Comparison of ENCODE assay signal across 11 mouse cellular contexts in genomic region chr11:18963202-18964136, GRCm38 (mm10). TPM values are rescaled to one million over a fixed set of nuclear protein-coding genes. Genes with fewer than 3 reads are reported as not detected.
DNase-seq lines count a peak whose midpoint lies in the region; ATAC-seq and TF ChIP-seq lines count a peak whose summit lies in the region.
"Had no signal": no experiment of that assay in that cellular context is flagged by ENCODE, and none has a peak within 500 bp of the region (broad histone marks: within the 10 kb centered on the region; RNA-seq: fewer than 3 reads in every experiment).

No protein-coding gene starts in this region.

- no peak for DNase-seq in hindbrain, embryonic 10.5 days (ENCODE audit: low spot score)
- DNase-seq in MEL (ENCODE audit: low read depth, low spot score), result peak; percentile 85
- peak; percentile 45 for DNase-seq in embryo, embryonic 11 days
- DNase-seq in spleen, adult 12 weeks (ENCODE audit: low spot score), result no peak
- no peak for DNase-seq in urinary bladder, postnatal 4 days (ENCODE audit: low spot score in 2 of 2)
- no peak for DNase-seq in layer of hippocampus, postnatal 10 days (ENCODE audit: low spot score in 2 of 2)

- H3K27me3 ChIP-seq in hindbrain, embryonic 13.5 days, result no peaks in the 10 kb centered on the region
- H3K27me3 ChIP-seq in hindbrain, embryonic 10.5 days (ENCODE audit: insufficient read depth, poor library complexity, severe bottlenecking), result no peaks in the 10 kb centered on the region
- H3K27me3 ChIP-seq in MEL (ENCODE audit: control insufficient read depth in 1 of 2, insufficient read depth in 2 of 2, low read length in 2 of 2), result no peaks in the 10 kb centered on the region
- no peaks in the 10 kb centered on the region for H3K27me3 ChIP-seq in lung, embryonic 16.5 days (ENCODE audit: control insufficient read depth, insufficient read depth, low read depth, low read length)
- H3K27me3 ChIP-seq: embryonic facial prominence, embryonic 15.5 days; limb, embryonic 15.5 days had no signal

- H3K79me2 ChIP-seq in MEL (ENCODE audit: control insufficient read depth, insufficient read depth, low read length, poor library complexity), result no peaks in the 10 kb centered on the region; the same call in 1 of the 2 replicates

- no peak; the same call in 1 of the 2 replicates for ATAC-seq in hindbrain, embryonic 13.5 days (ENCODE audit: low FRiP score)
- peak; percentile 35 for ATAC-seq in lung, embryonic 16.5 days (ENCODE audit: low read depth)
- ATAC-seq: intestine, embryonic 16.5 days had no signal

- H3K9ac ChIP-seq in hindbrain, embryonic 13.5 days, result no peak overlapping the region
- peak overlapping the region; percentile 33 for H3K9ac ChIP-seq in MEL (ENCODE audit: control insufficient read depth, low read depth, low read length, poor library complexity, severe bottlenecking)
- no peak overlapping the region for H3K9ac ChIP-seq in lung, embryonic 16.5 days (ENCODE audit: low read length)
- H3K9ac ChIP-seq: embryonic facial prominence, embryonic 15.5 days; limb, embryonic 15.5 days had no signal

- WGBS in hindbrain, embryonic 13.5 days, result 65% methylated on average over 15 of the region's 15 CpGs
- 63% methylated on average over 15 of the region's 15 CpGs for WGBS in hindbrain, embryonic 10.5 days
- WGBS in lung, embryonic 16.5 days, result 37% methylated on average over 15 of the region's 15 CpGs

- peak overlapping the region; percentile 35; the same call in 1 of the 2 replicates for H3K27ac ChIP-seq in hindbrain, embryonic 13.5 days
- H3K27ac ChIP-seq in hindbrain, embryonic 10.5 days, result no peak overlapping the region
- peak overlapping the region; percentile 73 for H3K27ac ChIP-seq in MEL (ENCODE audit: control insufficient read depth, low read depth, low read length)
- peak overlapping the region; percentile 19 for H3K27ac ChIP-seq in lung, embryonic 16.5 days (ENCODE audit: low read length)
- H3K27ac ChIP-seq: embryonic facial prominence, embryonic 15.5 days; limb, embryonic 15.5 days had no signal

- TF ChIP-seq EP300 in MEL (IDR thresholded peaks at IDR 0.05; ENCODE audit: low read depth in 1 of 2, low read length in 2 of 2), result peak; percentile 93 to 95

- H3K4me2 ChIP-seq in hindbrain, embryonic 13.5 days, result no peak overlapping the region
- no peak overlapping the region for H3K4me2 ChIP-seq in lung, embryonic 16.5 days (ENCODE audit: low read depth, low read length)
- H3K4me2 ChIP-seq: embryonic facial prominence, embryonic 15.5 days; limb, embryonic 15.5 days had no signal

- no peak for TF ChIP-seq CTCF in MEL (IDR thresholded peaks at IDR 0.05 in 2 of 3, conservative IDR thresholded peaks at IDR 0.05 in 1 of 3; ENCODE audit: control insufficient read depth in 1 of 3, insufficient read depth in 1 of 3, low read depth in 2 of 3, low read length in 3 of 3, poor library complexity in 1 of 3, severe bottlenecking in 1 of 3)

- no peak for TF ChIP-seq RAD21 in MEL (IDR thresholded peaks at IDR 0.05; ENCODE audit: low read depth, low read length)

- H3K4me3 ChIP-seq in hindbrain, embryonic 13.5 days, result no peak overlapping the region
- no peak overlapping the region for H3K4me3 ChIP-seq in hindbrain, embryonic 10.5 days
- H3K4me3 ChIP-seq in MEL (ENCODE audit: control insufficient read depth in 1 of 2, insufficient read depth in 1 of 2, low read depth in 2 of 2, low read length in 2 of 2), result peak overlapping the region; percentile 5 to 14; a peak in 2 of 4 replicates
- no peak overlapping the region for H3K4me3 ChIP-seq in lung, embryonic 16.5 days (ENCODE audit: low read length)
- H3K4me3 ChIP-seq: embryonic facial prominence, embryonic 15.5 days; limb, embryonic 15.5 days had no signal

- TF ChIP-seq POLR2A in MEL (IDR thresholded peaks at IDR 0.05; ENCODE audit: control insufficient read depth in 1 of 2, insufficient read depth in 1 of 2, low read depth in 1 of 2, low read length in 2 of 2, poor library complexity in 1 of 2), result no peak

- H3K36me3 ChIP-seq in hindbrain, embryonic 13.5 days, result peaks cover 4% of the 10 kb centered on the region; the same call in 1 of the 2 replicates
- peaks cover 30% of the 10 kb centered on the region for H3K36me3 ChIP-seq in hindbrain, embryonic 10.5 days
- H3K36me3 ChIP-seq in MEL (ENCODE audit: control insufficient read depth in 1 of 2, insufficient read depth in 2 of 2, low read length in 2 of 2), result peaks cover 0 to 45% of the 10 kb centered on the region in 2 experiments; a peak in 2 of 4 replicates
- H3K36me3 ChIP-seq in lung, embryonic 16.5 days (ENCODE audit: control insufficient read depth, insufficient read depth, low read length), result no peaks in the 10 kb centered on the region
- H3K36me3 ChIP-seq: embryonic facial prominence, embryonic 15.5 days; limb, embryonic 15.5 days had no signal

- no peaks in the 10 kb centered on the region for H3K9me3 ChIP-seq in hindbrain, embryonic 13.5 days
- no peaks in the 10 kb centered on the region for H3K9me3 ChIP-seq in hindbrain, embryonic 10.5 days
- H3K9me3 ChIP-seq in MEL (replicated peaks; ENCODE audit: insufficient read depth, low read length), result no peaks in the 10 kb centered on the region
- no peaks in the 10 kb centered on the region for H3K9me3 ChIP-seq in lung, embryonic 16.5 days (ENCODE audit: control insufficient read depth, low read length)
- H3K9me3 ChIP-seq: embryonic facial prominence, embryonic 15.5 days; limb, embryonic 15.5 days had no signal

- peaks cover 53% of the 10 kb centered on the region for H3K4me1 ChIP-seq in hindbrain, embryonic 13.5 days (replicated peaks)
- peaks cover 41% of the 10 kb centered on the region for H3K4me1 ChIP-seq in hindbrain, embryonic 10.5 days (replicated peaks)
- peaks cover 26 to 35% of the 10 kb centered on the region in 2 experiments for H3K4me1 ChIP-seq in MEL (ENCODE audit: control insufficient read depth in 1 of 2, insufficient read depth in 2 of 2, low read length in 2 of 2)
- peaks cover 36% of the 10 kb centered on the region for H3K4me1 ChIP-seq in lung, embryonic 16.5 days (replicated peaks; ENCODE audit: control insufficient read depth, insufficient read depth, low read length)

TF ChIP-seq in MEL, 35 proteins besides CTCF, POLR2A, EP300 and RAD21 (continues in another document):
- TF ChIP-seq KAT2A (conservative IDR thresholded peaks at IDR 0.05; ENCODE audit: low read depth, low read length) (no peak; the same call in 1 of the 2 replicates), USF2 (IDR thresholded peaks at IDR 0.05; ENCODE audit: borderline replicate concordance in 1 of 2, insufficient read depth in 1 of 2, low read depth in 1 of 2, low read length in 2 of 2) (no peak), JUND (IDR thresholded peaks at IDR 0.05; ENCODE audit: low read depth, low read length) (0 out of 2 replicates have a peak, but pooled peaks have one; percentile 61), POLR2AphosphoS2 (IDR thresholded peaks at IDR 0.05; ENCODE audit: low read length) (no peak), E2F4 (IDR thresholded peaks at IDR 0.05; ENCODE audit: borderline replicate concordance, low read depth, low read length) (no peak), USF1 (IDR thresholded peaks at IDR 0.05; ENCODE audit: low read depth, low read length) (no peak), TCF12 (IDR thresholded peaks at IDR 0.05; ENCODE audit: low read depth, low read length) (peak; percentile 93), MAZ (IDR thresholded peaks at IDR 0.05; ENCODE audit: low read depth, low read length) (peak; percentile 56; the same call in 1 of the 2 replicates), ETS1 (IDR thresholded peaks at IDR 0.05; ENCODE audit: low read depth, low read length) (peak; percentile 95), MEF2A (IDR thresholded peaks at IDR 0.05; ENCODE audit: extremely low read depth, insufficient replicate concordance, low read depth, low read length, poor library complexity, severe bottlenecking) (peak; percentile 90), MXI1 (IDR thresholded peaks at IDR 0.05; ENCODE audit: low read depth, low read length) (peak; percentile 38; the same call in 1 of the 2 replicates), ZNF384 (IDR thresholded peaks at IDR 0.05; ENCODE audit: low read depth, low read length) (peak; percentile 90), HCFC1 (IDR thresholded peaks at IDR 0.05; ENCODE audit: low read depth, low read length) (0 out of 2 replicates have a peak, but pooled peaks have one; percentile 47), MAFK (IDR thresholded peaks at IDR 0.05; ENCODE audit: borderline replicate concordance, low read depth, low read length) (0 out of 2 replicates have a peak, but pooled peaks have one; percentile 40), POLR2AphosphoS5 (IDR thresholded peaks at IDR 0.05; ENCODE audit: borderline replicate concordance, low read depth, low read length) (no peak), MYB (IDR thresholded peaks at IDR 0.05; ENCODE audit: low read depth, low read length) (peak; percentile 69; the same call in 1 of the 2 replicates), SIN3A (IDR thresholded peaks at IDR 0.05; ENCODE audit: low read length) (peak; percentile 83), ELF1 (IDR thresholded peaks at IDR 0.05; ENCODE audit: low read depth, low read length) (0 out of 2 replicates have a peak, but pooled peaks have one; percentile 43), UBTF (IDR thresholded peaks at IDR 0.05; ENCODE audit: borderline replicate concordance, insufficient read depth, low read depth, low read length) (no peak), MYC (IDR thresholded peaks at IDR 0.05; ENCODE audit: low read depth, low read length) (peak; percentile 76), NELFE (IDR thresholded peaks at IDR 0.05; ENCODE audit: low read depth, low read length) (no peak), SMC3 (IDR thresholded peaks at IDR 0.05; ENCODE audit: low read depth, low read length) (no peak), TBP (IDR thresholded peaks at IDR 0.05; ENCODE audit: low read depth, low read length) (no peak), MAX (IDR thresholded peaks at IDR 0.05; ENCODE audit: low read length) (peak; percentile 59; the same call in 1 of the 2 replicates), NRF1 (IDR thresholded peaks at IDR 0.05; ENCODE audit: insufficient read depth, low read depth, low read length, poor library complexity, severe bottlenecking) (no peak), ZMIZ1 (IDR thresholded peaks at IDR 0.05; ENCODE audit: low read depth, low read length) (no peak), TAL1 (IDR thresholded peaks at IDR 0.05; ENCODE audit: low read length) (peak; percentile 86)

RNA-seq across cellular contexts. Expression of gene Meis1, which starts 55.3 kb away (rescaled TPM):
- 211 and 212 TPM in 2 replicates for polyA plus RNA-seq in hindbrain, embryonic 13.5 days (2015; fragmentation: Nextera tagmentation; extraction: Ambion mirVana)
- 92.9 and 123 TPM in 2 replicates for polyA plus RNA-seq in hindbrain, embryonic 10.5 days (2016; fragmentation: Nextera tagmentation; extraction: Ambion mirVana)
- total RNA-seq in MEL (2012; rRNA removed), result 15.3 and 16.5 TPM in 2 replicates
- polyA plus RNA-seq in MEL (2012; ENCODE audit: insufficient read depth in 1 of 2, insufficient read length in 2 of 2, low read depth in 1 of 2, low replicate concordance in 2 of 2, missing spikeins in 1 of 2), result 1 to 10 TPM in 1 of 2 experiments, not detected in 1; 8.2 TPM
- polyA plus RNA-seq in lung, embryonic 16.5 days (2015; fragmentation: Nextera tagmentation; extraction: Ambion mirVana), result 94.4 and 99.9 TPM in 2 replicates
- total RNA-seq in layer of hippocampus, postnatal 10 days (2021), result 1 to 10 TPM; 1.8 to 2.2 TPM

Comparison
In these comparisons a context has a peak if more than half of its experiments do, and no peak if none do; other contexts are left out.
1. H3K4me3 ChIP-seq: peak in MEL (2 of 2); none in hindbrain, embryonic 13.5 days (single experiment), hindbrain, embryonic 10.5 days (single experiment) and lung, embryonic 16.5 days (single experiment).
2. DNase-seq: peak in MEL (single experiment) and embryo, embryonic 11 days (single experiment); none in hindbrain, embryonic 10.5 days (single experiment), spleen, adult 12 weeks (single experiment), urinary bladder, postnatal 4 days (0 of 2) and layer of hippocampus, postnatal 10 days (0 of 2).